Mouse (Mus musculus) thymus, postnatal 4 days (tissue): Measurements from ENCODE around the gene Wdr53.
"Not testable (repeated sequence)": the region's sequence is repeated elsewhere in the genome, so short reads cannot be mapped to it uniquely, and the experiment has no call there.

Experiments
- DNase-seq: peaks from one replicate; pipeline ENCODE4 v3.0.0; 2021

Gene Wdr53

GRCm38 (mm10) chr16:32246952-32247370 is at the start of gene Wdr53, which contains the start of gene Fbxo45:
Gene Wdr53 (plus strand): TSS chr16:32247227.
Gene Fbxo45 (minus strand): TSS chr16:32247158.
- DNase-seq = peak; percentile 96

- DNase-seq = peak; percentile 58
Measured at GRCm38 (mm10) chr16:32200256-32201003, 46.6 kb upstream of the Wdr53 start.

GRCm38 (mm10) chr16:32201004-32201325 is 46.1 kb upstream of the Wdr53 start:
- no peak for DNase-seq

GRCm38 (mm10) chr16:32202681-32203080 is 44.3 kb upstream of the Wdr53 start:
- peak; percentile 98 for DNase-seq

- DNase-seq = no peak
Measured at GRCm38 (mm10) chr16:32204902-32205301, 42.1 kb upstream of the Wdr53 start.

- DNase-seq = no peak
Measured at GRCm38 (mm10) chr16:32214156-32214555, 32.9 kb upstream of the Wdr53 start.

- DNase-seq = no peak
Measured at GRCm38 (mm10) chr16:32214804-32215576, 32.0 kb upstream of the Wdr53 start.

- DNase-seq = no peak
Measured at GRCm38 (mm10) chr16:32221803-32222202, 25.2 kb upstream of the Wdr53 start.

- DNase-seq = no peak
Measured at GRCm38 (mm10) chr16:32222399-32222798, 24.6 kb upstream of the Wdr53 start.

GRCm38 (mm10) chr16:32232050-32232449 is 15.0 kb upstream of the Wdr53 start:
- DNase-seq = not testable (repeated sequence)

- DNase-seq = no peak
Measured at GRCm38 (mm10) chr16:32237930-32238680, 8.9 kb upstream of the Wdr53 start.

GRCm38 (mm10) chr16:32239428-32240312 is 7.4 kb upstream of the Wdr53 start:
- no peak for DNase-seq

GRCm38 (mm10) chr16:32243901-32244300 is 3.1 kb upstream of the Wdr53 start:
- no peak for DNase-seq

- DNase-seq = peak; percentile 67
Measured at GRCm38 (mm10) chr16:32246351-32246791, 656 bp upstream of the Wdr53 start.

- peak; percentile 63 for DNase-seq
Measured at GRCm38 (mm10) chr16:32264225-32264624, 17.2 kb downstream of the Wdr53 start.

GRCm38 (mm10) chr16:32271291-32271690 is 24.3 kb downstream of the Wdr53 start, which contains the start of gene Smco1:
Gene Smco1 (plus strand): TSS chr16:32271468.
- no peak for DNase-seq

GRCm38 (mm10) chr16:32273338-32273737 is 26.3 kb downstream of the Wdr53 start:
- DNase-seq = peak; percentile 73

GRCm38 (mm10) chr16:32275041-32275440 is 28.0 kb downstream of the Wdr53 start:
- DNase-seq = no peak

- DNase-seq = no peak
Measured at GRCm38 (mm10) chr16:32275830-32276229, 28.8 kb downstream of the Wdr53 start.

GRCm38 (mm10) chr16:32277308-32278256 is 30.6 kb downstream of the Wdr53 start, which contains the start of gene Rnf168:
Gene Rnf168 (plus strand): TSS chr16:32277459.
- peak; percentile 88 for DNase-seq

GRCm38 (mm10) chr16:32278396-32278795 is 31.4 kb downstream of the Wdr53 start:
- no peak for DNase-seq
